Comparison of ENCODE assay signal across 33 mouse cellular contexts in the genomic region with DNA sequence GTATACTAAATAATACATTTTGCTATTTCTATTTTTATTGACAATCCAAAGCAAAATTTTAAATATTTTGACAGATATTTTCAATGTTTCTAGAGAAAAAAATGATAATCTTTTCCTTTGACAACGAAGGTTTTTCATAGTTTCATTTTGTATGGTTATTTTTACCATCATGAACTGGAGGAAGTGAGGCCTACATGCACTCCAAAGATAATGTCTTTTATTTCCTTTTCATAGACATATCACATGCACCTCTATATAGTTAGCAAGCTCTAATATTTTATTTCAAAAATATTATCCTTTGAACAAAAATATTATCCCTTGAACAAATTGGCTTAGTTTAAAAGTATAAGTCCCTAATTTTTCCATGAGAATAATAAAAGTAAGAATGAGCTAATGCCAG. TPM values are rescaled to one million over a fixed set of nuclear protein-coding genes. Genes with fewer than 3 reads are reported as not detected.
"Had no signal": no experiment of that assay in that cellular context is flagged by ENCODE, and none has a peak within 500 bp of the region (broad histone marks: within the 10 kb centered on the region; RNA-seq: fewer than 3 reads in every experiment).

No protein-coding gene starts in this region.

- H3K27me3 ChIP-seq: heart, embryonic 13.5 days; heart, embryonic 15.5 days; hindbrain, embryonic 12.5 days; intestine, embryonic 15.5 days; kidney, embryonic 15.5 days; limb, embryonic 12.5 days; liver, embryonic 13.5 days; liver, embryonic 15.5 days had no signal

- H3K4me1 ChIP-seq: heart, embryonic 10.5 days; heart, embryonic 13.5 days; heart, embryonic 15.5 days; hindbrain, embryonic 10.5 days; hindbrain, embryonic 12.5 days; intestine, embryonic 15.5 days; kidney, embryonic 15.5 days; limb, embryonic 10.5 days; limb, embryonic 12.5 days; liver, embryonic 13.5 days; liver, embryonic 15.5 days had no signal

- ATAC-seq: hindbrain, embryonic 16.5 days; inflammation-experienced regulatory T-cells, adult 6 months; intestine, embryonic 15.5 days had no signal

- H3K36me3 ChIP-seq: heart, embryonic 10.5 days; heart, embryonic 13.5 days; heart, embryonic 15.5 days; hindbrain, embryonic 10.5 days; hindbrain, embryonic 12.5 days; intestine, embryonic 15.5 days; kidney, embryonic 15.5 days; limb, embryonic 10.5 days; limb, embryonic 12.5 days; liver, embryonic 13.5 days; liver, embryonic 15.5 days had no signal

- H3K9me3 ChIP-seq: heart, embryonic 10.5 days; heart, embryonic 13.5 days; heart, embryonic 15.5 days; hindbrain, embryonic 10.5 days; hindbrain, embryonic 12.5 days; intestine, embryonic 15.5 days; kidney, embryonic 15.5 days; limb, embryonic 10.5 days; limb, embryonic 12.5 days; liver, embryonic 13.5 days; liver, embryonic 15.5 days had no signal

- H3K4me2 ChIP-seq: heart, embryonic 13.5 days; heart, embryonic 15.5 days; hindbrain, embryonic 12.5 days; hindbrain, embryonic 14.5 days; intestine, embryonic 15.5 days; kidney, embryonic 15.5 days; limb, embryonic 12.5 days; liver, embryonic 11.5 days; liver, embryonic 13.5 days; liver, embryonic 15.5 days had no signal

- DNase-seq: gastrocnemius, postnatal 14 days; gastrocnemius, postnatal 36 days; heart, adult 11 months; heart, postnatal 14 days; heart, postnatal 36 days; kidney, adult 11 months; kidney, adult 2 months; kidney, adult 9 months; kidney, postnatal 14 days; kidney, postnatal 36 days; layer of hippocampus, adult 9-11 months; layer of hippocampus, postnatal 36 days; liver; liver, embryonic 13.5 days had no signal

- H3K27ac ChIP-seq: heart, embryonic 10.5 days; heart, embryonic 13.5 days; heart, embryonic 15.5 days; hindbrain, embryonic 10.5 days; hindbrain, embryonic 12.5 days; hindbrain, embryonic 14.5 days; intestine, embryonic 15.5 days; kidney, embryonic 15.5 days; kidney, postnatal 0 days; limb, embryonic 10.5 days; limb, embryonic 12.5 days; liver, embryonic 13.5 days; liver, embryonic 15.5 days had no signal

- H3K9ac ChIP-seq: heart, embryonic 13.5 days; heart, embryonic 15.5 days; hindbrain, embryonic 12.5 days; hindbrain, embryonic 14.5 days; intestine, embryonic 15.5 days; kidney, embryonic 15.5 days; limb, embryonic 12.5 days; liver, embryonic 13.5 days; liver, embryonic 15.5 days had no signal

- H3K4me3 ChIP-seq: heart, embryonic 10.5 days; heart, embryonic 13.5 days; heart, embryonic 15.5 days; hindbrain, embryonic 10.5 days; hindbrain, embryonic 12.5 days; intestine, embryonic 15.5 days; kidney, embryonic 15.5 days; limb, embryonic 10.5 days; limb, embryonic 12.5 days; liver, embryonic 13.5 days; liver, embryonic 15.5 days had no signal

RNA-seq across cellular contexts. Expression of a gene that starts 17.5 kb away (rescaled TPM):
- total RNA-seq: gastrocnemius, adult 18-20 months; gastrocnemius, adult 8-10 months; gastrocnemius, postnatal 14 days; gastrocnemius, postnatal 36 days; heart, adult 8-10 months; heart, postnatal 14 days had no signal
- polyA plus RNA-seq: gonadal fat pad, adult 2 months; heart, embryonic 13.5 days; heart, embryonic 15.5 days; inflammation-experienced regulatory T-cells, adult 6 months had no signal
